Mouse (Mus musculus) 3T3-L1 (cell line): ENCODE measurements at regions not wholly inside any gene's neighbourhood (a gene's known extent, or its start where the extent isn't known, plus 50 kb on each side); places are given as distances from the start of the nearest gene placed in this dataset.
A peak's percentile ranks its signal among the peaks of the same experiment; 100 is the strongest.

Experiments
- DNase-seq: peaks from one replicate; pipeline ENCODE4 v3.0.0-alpha.2; 2015; ENCODE audit warnings: low read depth, low spot score

GRCm38 (mm10) chr19:26037270-26037669 lies 365.1 kb downstream of the Dmrt2 start:
- no peak for DNase-seq

GRCm38 (mm10) chr19:26051478-26052215 lies 379.4 kb downstream of the Dmrt2 start:
- DNase-seq = no peak

- DNase-seq = no peak
Observed at GRCm38 (mm10) chr19:26059668-26060067, 387.5 kb downstream of the Dmrt2 start.

GRCm38 (mm10) chr19:26068553-26068952 lies 396.3 kb downstream of the Dmrt2 start:
- DNase-seq = no peak

- DNase-seq = peak; percentile 9
Observed at GRCm38 (mm10) chr19:26069908-26070307, 397.7 kb downstream of the Dmrt2 start.

GRCm38 (mm10) chr19:26088318-26088717 lies 416.1 kb downstream of the Dmrt2 start:
- DNase-seq = no peak

GRCm38 (mm10) chr19:26091386-26091785 lies 419.2 kb downstream of the Dmrt2 start:
- DNase-seq = no peak

GRCm38 (mm10) chr19:26093844-26094243 lies 421.6 kb downstream of the Dmrt2 start:
- DNase-seq = no peak

- no peak for DNase-seq
Observed at GRCm38 (mm10) chr19:26114326-26114725, 442.1 kb downstream of the Dmrt2 start.

GRCm38 (mm10) chr19:26128423-26128822 lies 456.2 kb downstream of the Dmrt2 start:
- no peak for DNase-seq

- DNase-seq = no peak
Observed at GRCm38 (mm10) chr19:26134385-26134784, 462.2 kb downstream of the Dmrt2 start.

GRCm38 (mm10) chr19:26135398-26136104 lies 463.3 kb downstream of the Dmrt2 start:
- no peak for DNase-seq

- DNase-seq = no peak
Observed at GRCm38 (mm10) chr19:26140647-26141046, 464.2 kb upstream of the Smarca2 start.

- no peak for DNase-seq
Observed at GRCm38 (mm10) chr19:26143539-26143938, 461.3 kb upstream of the Smarca2 start.

GRCm38 (mm10) chr19:26151216-26151615 lies 453.6 kb upstream of the Smarca2 start:
- no peak for DNase-seq

- no peak for DNase-seq
Observed at GRCm38 (mm10) chr19:26164993-26165392, 439.9 kb upstream of the Smarca2 start.

- DNase-seq = peak; percentile 9
Observed at GRCm38 (mm10) chr19:26181774-26182173, 423.1 kb upstream of the Smarca2 start.

GRCm38 (mm10) chr19:26185012-26185411 lies 419.8 kb upstream of the Smarca2 start:
- DNase-seq = no peak

- no peak for DNase-seq
Observed at GRCm38 (mm10) chr19:26190803-26191202, 414.0 kb upstream of the Smarca2 start.

- no peak for DNase-seq
Observed at GRCm38 (mm10) chr19:26193664-26194063, 411.2 kb upstream of the Smarca2 start.

- no peak for DNase-seq
Observed at GRCm38 (mm10) chr19:26208760-26209159, 396.1 kb upstream of the Smarca2 start.

GRCm38 (mm10) chr19:26234539-26234938 lies 370.3 kb upstream of the Smarca2 start:
- DNase-seq = no peak

- no peak for DNase-seq
Observed at GRCm38 (mm10) chr19:26244067-26244466, 360.8 kb upstream of the Smarca2 start.
